Mouse (Mus musculus) layer of hippocampus, adult 2 months (tissue): Measurements from ENCODE around the gene Nab2. TPM values are rescaled to one million over a fixed set of nuclear protein-coding genes. Genes with fewer than 3 reads are reported as not detected.
A peak's percentile ranks its signal among the peaks of the same experiment; 100 is the strongest.

Source experiments
- DNase-seq, 2 experiments: peaks; one replicate each; pipeline ENCODE4 v3.0.0; 2022; ENCODE audit warnings: low spot score in 2 of 2
- H3K27ac ChIP-seq: fragments of 200-600 bp; 2 replicates; pipeline ENCODE4 v1.8.1; 2022
- H3K4me3 ChIP-seq: fragments of 200-600 bp; 2 replicates; pipeline ENCODE4 v1.8.1; 2022; ENCODE audit warnings: mild to moderate bottlenecking
- CTCF ChIP-seq: fragments of 200-600 bp; conservative IDR thresholded peaks from 2 replicates; pipeline ENCODE4 v1.8.1; 2022; ENCODE audit warnings: antibody characterized with exemption, mild to moderate bottlenecking, moderate library complexity
- total RNA-seq, 2 experiments: library from RNA; stranded (reverse); gene quantifications; 2 replicates each; pipeline ENCODE4 v1.2.3; 2021

The Nab2 gene
- total RNA-seq, 2 experiments from 2014 or later, result 44.0 to 44.4 TPM

GRCm38 (mm10) chr10:127623439-127624216 is 44.7 kb downstream of the Nab2 start:
- peak; percentile 60 for TF ChIP-seq CTCF
- Histone ChIP-seq H3K4me3 (no peak overlapping the region), H3K27ac (no peak overlapping the region)
- no peak for DNase-seq

- Histone ChIP-seq H3K4me3 (no peak overlapping the region), H3K27ac (peak overlapping the region; percentile 94; the same call in 1 of the 2 replicates)
- no peak for DNase-seq
- TF ChIP-seq CTCF, result no peak
These were observed 45.7 kb downstream of the Nab2 start for GRCm38 (mm10) chr10:127622661-127623060.

- DNase-seq, result no peak
- TF ChIP-seq CTCF, result peak; percentile 72
- peak overlapping the region; percentile 91 for H3K4me3 ChIP-seq
These were observed 46.3 kb downstream of the Nab2 start for GRCm38 (mm10) chr10:127622057-127622392.

GRCm38 (mm10) chr10:127621191-127622056 is 46.9 kb downstream of the Nab2 start:
- peak overlapping the region; percentile 91 for H3K4me3 ChIP-seq
- peak; percentile 89 to 90 for DNase-seq
- no peak for TF ChIP-seq CTCF
- H3K27ac ChIP-seq, result peak overlapping the region; percentile 94

More at GRCm38 (mm10) chr10:127622057-127622392, 46.3 kb downstream of the Nab2 start:
- peak overlapping the region; percentile 94 for H3K27ac ChIP-seq

- Histone ChIP-seq H3K4me3 (peak within 1 kb of the TSS; percentile 91), H3K27ac (peak within 1 kb of the TSS; percentile 99)
- no peak for TF ChIP-seq CTCF
- no peak for DNase-seq
These were observed 47.8 kb downstream of the Nab2 start, which contains the start of gene Lrp1 for GRCm38 (mm10) chr10:127620406-127621190. TSS of gene Lrp1 (minus strand) at chr10:127621148.

GRCm38 (mm10) chr10:127619941-127620405 is 48.4 kb downstream of the Nab2 start:
- DNase-seq, result no peak
- Histone ChIP-seq H3K4me3 (peak overlapping the region; percentile 91), H3K27ac (peak overlapping the region; percentile 99)
- 0 out of 2 replicates have a peak, but pooled peaks have one; percentile 10 for TF ChIP-seq CTCF

- DNase-seq, result no peak
- Histone ChIP-seq H3K4me3 (peak overlapping the region; percentile 91), H3K27ac (peak overlapping the region; percentile 99)
- no peak for TF ChIP-seq CTCF
These were observed 49.1 kb downstream of the Nab2 start for GRCm38 (mm10) chr10:127619119-127619721.

GRCm38 (mm10) chr10:127618173-127618572 is 50.2 kb downstream of the Nab2 start:
- Histone ChIP-seq H3K27ac (peak overlapping the region; percentile 99), H3K4me3 (peak overlapping the region; percentile 91)
- TF ChIP-seq CTCF, result no peak
- DNase-seq, result no peak

- TF ChIP-seq CTCF, result no peak
- no peak for DNase-seq
- peak overlapping the region; percentile 91; the same call in 1 of the 2 replicates for H3K4me3 ChIP-seq
- H3K27ac ChIP-seq, result peak overlapping the region; percentile 99
These were observed 51.1 kb downstream of the Nab2 start for GRCm38 (mm10) chr10:127617294-127617693.

- DNase-seq, result no peak
- peak overlapping the region; percentile 99 for H3K27ac ChIP-seq
- no peak overlapping the region for H3K4me3 ChIP-seq
- no peak for TF ChIP-seq CTCF
These were observed 52.1 kb downstream of the Nab2 start for GRCm38 (mm10) chr10:127616261-127616679.

GRCm38 (mm10) chr10:127615591-127615990 is 52.8 kb downstream of the Nab2 start:
- TF ChIP-seq CTCF, result no peak
- peak in 1 of 2 experiments; percentile 51 for DNase-seq
- Histone ChIP-seq H3K4me3 (no peak overlapping the region), H3K27ac (peak overlapping the region; percentile 99)

- Histone ChIP-seq H3K27ac (peak overlapping the region; percentile 99), H3K4me3 (no peak overlapping the region)
- no peak for DNase-seq
- TF ChIP-seq CTCF, result no peak
These were observed 53.4 kb downstream of the Nab2 start for GRCm38 (mm10) chr10:127615034-127615374.
